Mouse (Mus musculus) ovary, postnatal 36 days (tissue): ENCODE data around the gene Robo2.
"Not testable (repeated sequence)": the region's sequence is repeated elsewhere in the genome, so short reads cannot be mapped to it uniquely, and the experiment has no call there.

Experiments
- DNase-seq: peaks from one replicate; pipeline ENCODE4 v3.0.0; 2022; ENCODE audit warnings: low spot score, mixed read lengths

Gene Robo2

DNA sequence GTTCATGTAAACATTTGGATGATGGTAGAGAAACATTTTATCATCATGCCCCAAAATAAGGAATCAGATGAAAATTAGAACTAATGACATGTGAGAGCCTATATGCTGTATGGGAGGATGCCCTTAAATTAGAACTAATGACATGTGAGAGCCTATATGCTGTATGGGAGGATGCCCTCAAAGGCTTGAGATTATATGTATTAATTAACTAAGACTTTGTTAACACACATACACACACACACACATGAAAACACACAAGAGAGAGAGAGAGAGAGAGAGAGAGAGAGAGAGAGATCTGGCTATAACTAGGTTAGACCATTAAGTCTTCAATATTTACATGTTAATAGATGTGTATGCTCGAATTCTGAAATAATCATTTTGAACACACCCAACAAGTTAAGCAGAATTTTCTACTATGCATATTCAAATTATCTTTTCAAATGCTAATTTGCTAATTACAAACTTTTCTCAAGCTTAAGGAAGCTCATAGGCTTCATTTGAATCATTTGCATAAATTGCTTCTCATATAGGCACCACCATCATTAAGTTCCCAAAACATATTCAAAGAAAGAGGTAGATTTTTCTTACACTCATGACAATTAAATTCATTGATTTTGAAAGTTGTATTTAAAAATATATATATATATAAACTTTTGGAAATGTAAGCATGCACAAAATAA, 211.5 kb downstream of the Robo2 start:
- DNase-seq = no peak

DNA sequence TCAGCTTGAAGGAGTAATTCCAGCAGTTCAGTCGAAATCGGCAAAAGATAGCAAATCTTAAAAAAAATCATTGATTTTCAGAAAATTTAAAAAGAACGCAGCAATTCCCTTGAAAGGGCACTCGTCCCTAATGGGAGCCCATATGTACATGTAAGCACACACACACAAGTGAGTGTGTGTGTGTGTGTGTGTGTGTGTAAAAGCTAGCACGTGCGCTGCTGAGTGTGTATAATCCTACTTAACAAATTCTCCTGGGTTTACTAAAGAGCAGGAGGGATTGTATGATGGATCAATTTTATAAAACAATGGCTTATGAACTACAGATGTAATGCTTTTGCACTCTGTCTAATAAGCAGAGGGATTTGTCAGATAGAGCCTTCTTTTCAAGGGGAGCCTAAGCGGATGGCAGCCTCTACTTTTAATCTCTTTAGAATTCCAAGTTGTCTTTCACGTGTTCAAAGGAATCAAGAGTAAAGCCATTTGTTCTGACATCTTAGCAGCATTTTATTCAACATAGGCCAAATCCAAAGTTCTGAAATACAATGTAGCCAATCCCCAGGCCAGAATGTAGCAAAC, 218.6 kb downstream of the Robo2 start:
- DNase-seq = no peak

GRCm38 (mm10) chr16:74191621-74192020, 220.0 kb downstream of the Robo2 start:
- DNase-seq = no peak

- DNase-seq = no peak
Measured at GRCm38 (mm10) chr16:74182509-74183113, 229.0 kb downstream of the Robo2 start.

GRCm38 (mm10) chr16:74172673-74173072, 239.0 kb downstream of the Robo2 start:
- DNase-seq = no peak

DNA sequence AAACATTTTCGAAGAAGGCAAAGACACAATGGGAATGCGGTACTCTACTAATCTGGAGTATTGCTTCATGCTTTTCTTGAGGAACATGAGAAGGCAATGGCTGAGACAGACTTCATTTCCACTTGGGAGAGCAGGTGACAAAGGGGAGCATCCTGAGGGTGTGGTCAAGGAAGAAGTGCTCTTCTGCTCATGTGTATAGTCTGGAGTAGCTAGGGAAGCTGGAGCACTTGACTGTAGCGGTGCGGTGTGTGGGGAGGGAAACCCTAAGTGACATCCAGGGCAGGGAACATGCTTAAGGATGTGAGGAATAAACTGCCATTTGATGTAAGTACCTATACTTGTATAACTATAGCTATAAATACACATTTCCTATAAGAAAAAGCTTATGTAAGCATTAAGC, 242.0 kb downstream of the Robo2 start:
- no peak for DNase-seq

DNA sequence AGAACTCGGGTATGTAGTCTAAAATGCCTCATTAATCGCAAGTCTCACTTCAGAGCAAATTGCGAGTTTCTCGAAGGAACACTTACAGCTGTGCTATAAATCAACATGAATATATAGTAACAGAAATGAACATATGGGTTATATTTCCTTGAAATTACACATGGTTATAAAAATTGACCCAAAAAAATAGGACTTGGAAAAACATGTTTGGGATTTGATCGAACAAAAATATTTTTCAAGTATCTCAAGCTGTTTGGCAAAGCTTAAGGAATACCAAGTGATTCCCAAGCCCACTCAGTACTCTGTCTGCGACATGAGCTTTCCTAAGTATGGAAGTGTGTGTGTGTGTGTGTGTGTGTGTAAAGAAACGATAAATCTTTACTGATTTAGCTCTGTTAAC, 242.5 kb downstream of the Robo2 start:
- DNase-seq = no peak

DNA sequence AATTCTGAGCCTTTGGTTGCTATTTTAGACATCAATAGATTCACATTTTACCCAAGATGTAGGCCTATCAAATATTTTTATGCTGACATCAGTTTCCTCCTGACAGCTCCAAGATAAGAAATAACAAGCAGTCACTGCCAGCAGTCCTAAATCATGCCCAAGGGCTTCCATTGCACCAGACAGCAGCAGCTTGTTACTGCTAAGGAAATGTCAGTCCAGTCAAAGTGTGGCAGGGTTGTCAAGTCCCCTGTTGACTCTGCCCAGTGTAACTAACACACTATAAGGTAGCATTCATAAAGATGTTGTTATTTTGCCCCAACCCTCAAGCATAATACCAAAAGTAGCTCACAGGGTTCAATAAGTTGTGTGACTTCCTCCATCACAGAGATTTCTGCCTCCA, 243.8 kb downstream of the Robo2 start:
- no peak for DNase-seq

- no peak for DNase-seq
Measured at GRCm38 (mm10) chr16:74162041-74162440, 249.6 kb downstream of the Robo2 start.

GRCm38 (mm10) chr16:74159189-74159588, 252.4 kb downstream of the Robo2 start:
- no peak for DNase-seq

DNA sequence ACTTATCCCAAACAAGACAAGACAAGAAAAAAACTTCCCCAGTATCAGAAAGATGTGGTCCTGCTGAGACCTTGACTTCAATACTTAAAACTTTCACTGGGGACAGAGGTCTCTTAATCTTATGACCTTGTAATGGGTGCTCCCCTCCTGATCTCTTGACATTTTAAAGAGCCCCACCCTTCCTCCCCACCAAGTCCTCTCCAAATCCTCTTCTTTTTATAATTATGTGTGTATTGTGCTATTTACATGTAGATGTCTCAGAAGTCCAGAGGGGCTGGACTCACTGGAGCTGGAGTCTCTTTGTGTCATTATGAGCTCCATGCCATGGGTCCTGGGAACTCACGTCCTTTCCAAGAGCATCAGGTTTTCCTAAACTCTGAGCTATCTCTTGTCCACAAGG, 275.4 kb downstream of the Robo2 start:
- no peak for DNase-seq

DNA sequence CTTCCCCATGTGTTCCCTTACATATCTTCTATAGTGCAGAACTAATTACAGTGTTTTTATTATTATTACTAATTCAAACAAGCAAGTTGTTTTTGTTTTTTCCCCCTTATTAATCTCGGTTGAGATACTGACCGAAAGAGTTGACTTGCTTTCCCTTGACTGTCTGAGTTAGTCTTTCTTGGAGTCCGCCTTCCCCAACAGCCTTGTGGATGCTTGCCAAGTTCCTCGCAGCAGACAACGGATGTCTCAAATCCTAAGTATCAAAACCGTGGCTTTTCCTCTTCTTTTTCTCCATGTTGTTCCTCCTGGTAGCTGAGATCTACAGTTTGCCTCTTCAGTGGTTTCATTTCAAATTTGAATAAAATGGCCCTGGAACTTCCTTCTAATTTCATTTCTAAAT, 278.8 kb downstream of the Robo2 start:
- DNase-seq = peak; percentile 44

DNA sequence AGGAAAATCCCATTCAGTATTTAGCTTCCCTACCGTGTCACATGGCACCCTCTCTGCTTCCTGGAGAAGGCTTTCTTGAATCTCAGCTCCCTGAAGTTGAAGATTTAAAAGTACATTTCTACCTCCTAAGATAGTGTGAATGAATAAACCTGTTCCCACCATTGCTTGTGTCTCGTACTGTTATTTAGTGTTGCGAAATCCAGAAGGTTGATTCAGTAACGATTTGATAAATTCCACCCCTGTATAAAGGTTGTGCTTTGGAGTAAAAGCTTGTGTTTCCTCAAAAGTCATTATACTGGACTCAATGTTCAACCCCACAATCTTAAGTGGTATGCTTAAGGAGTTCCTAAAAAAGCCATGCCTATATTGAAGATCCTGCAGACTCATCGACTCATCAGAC, 280.3 kb downstream of the Robo2 start:
- no peak for DNase-seq

GRCm38 (mm10) chr16:74128443-74128983, 283.1 kb downstream of the Robo2 start:
- no peak for DNase-seq

DNA sequence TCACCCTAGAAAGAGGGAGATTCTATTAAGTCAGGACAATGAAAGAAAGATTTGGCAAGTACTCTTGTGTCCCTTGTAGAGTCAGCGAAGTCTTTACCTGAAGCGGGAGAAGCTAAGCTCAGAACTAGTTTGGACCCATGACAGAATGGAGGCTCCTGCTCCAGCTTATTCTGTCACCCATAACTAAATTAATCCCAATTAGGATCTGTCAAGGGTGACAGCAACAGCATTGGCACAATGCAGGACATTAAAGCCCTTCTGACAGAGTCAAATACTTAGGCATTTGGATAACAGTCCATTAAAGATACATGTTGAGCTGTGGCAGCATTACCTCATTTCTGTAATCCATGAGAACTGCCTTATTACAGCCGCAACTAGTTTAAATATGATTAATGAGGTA, 298.5 kb downstream of the Robo2 start:
- DNase-seq = no peak

DNA sequence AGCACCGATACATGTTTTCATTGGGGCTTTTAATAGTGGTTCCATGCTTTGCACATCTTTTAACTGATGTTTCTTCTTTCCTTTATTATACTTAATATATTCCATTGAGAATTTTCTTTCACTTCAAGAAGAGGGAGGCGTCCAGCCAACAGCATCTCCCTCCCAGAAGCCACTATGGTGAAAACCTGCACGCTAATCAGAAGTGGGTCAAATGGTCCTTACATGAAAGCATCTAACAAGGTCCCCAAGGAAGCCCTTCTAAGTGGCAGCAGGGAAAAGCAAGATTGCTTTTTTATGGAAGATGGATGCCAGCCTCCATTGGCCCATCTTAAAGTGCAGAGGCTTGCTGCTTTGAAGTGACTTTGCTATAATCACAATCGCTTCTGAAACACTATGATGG, 300.5 kb downstream of the Robo2 start:
- DNase-seq = no peak

DNA sequence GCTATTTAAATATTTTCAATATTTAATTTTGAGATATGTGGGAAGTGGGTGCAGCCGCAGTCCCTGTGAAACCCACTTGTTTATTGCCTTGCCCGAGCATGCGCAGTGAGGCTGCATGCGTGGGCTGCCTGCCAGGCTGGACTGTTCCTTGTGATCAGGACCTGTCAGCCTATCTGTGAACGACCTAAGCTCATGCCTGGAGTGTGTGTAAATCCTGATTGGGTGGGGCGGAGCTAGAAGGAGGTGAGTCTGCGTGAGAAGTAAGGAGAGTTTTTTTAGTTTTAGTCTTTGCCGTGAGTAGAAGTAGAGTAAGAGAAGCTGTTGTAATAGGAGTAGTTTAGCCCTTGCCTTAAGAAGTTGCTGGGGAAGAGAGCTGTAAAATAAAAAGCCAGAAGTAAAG, 307.2 kb downstream of the Robo2 start:
- not testable (repeated sequence) for DNase-seq

GRCm38 (mm10) chr16:74092997-74093801, 318.4 kb downstream of the Robo2 start:
- no peak for DNase-seq

- no peak for DNase-seq
Measured at GRCm38 (mm10) chr16:74089951-74090350, 321.7 kb downstream of the Robo2 start.

DNA sequence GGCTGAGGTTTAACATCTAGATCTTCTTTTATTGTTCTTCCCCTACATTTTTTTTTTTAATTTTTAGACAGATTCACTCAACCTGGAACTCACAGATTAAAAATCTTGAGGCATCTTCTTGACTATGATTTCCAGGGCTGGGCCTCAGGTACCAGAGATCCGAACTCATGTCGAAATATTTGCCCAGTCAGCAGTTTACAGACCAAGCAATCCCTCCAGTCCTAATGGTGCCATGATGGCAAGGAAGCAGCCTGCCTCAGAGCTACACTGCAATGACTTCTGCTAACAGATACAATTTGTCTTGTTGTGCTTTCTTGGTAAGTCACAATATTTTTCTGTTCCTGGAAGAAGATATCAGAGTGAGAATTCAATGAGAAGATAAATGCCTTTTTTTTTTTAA, 327.4 kb downstream of the Robo2 start:
- DNase-seq = no peak

GRCm38 (mm10) chr16:74072671-74073070, 339.0 kb downstream of the Robo2 start:
- no peak for DNase-seq

GRCm38 (mm10) chr16:74070628-74071027, 341.0 kb downstream of the Robo2 start:
- no peak for DNase-seq

- DNase-seq = no peak
Measured at GRCm38 (mm10) chr16:74065958-74066357, 345.7 kb downstream of the Robo2 start.
